Mouse (Mus musculus) forebrain, embryonic 15.5 days (tissue): ENCODE measurements around the gene Fancm. TPM values are rescaled to one million over a fixed set of nuclear protein-coding genes. Genes with fewer than 3 reads are reported as not detected.

Source experiments
- ATAC-seq: fragments of 200-750 bp; cut with Nextera tagmentation; replicated peaks from 2 replicates; pipeline ENCODE4 v1.8.0; 2017; ENCODE audit warnings: mild to moderate bottlenecking, moderate TSS enrichment, moderate library complexity
- H3K27ac ChIP-seq: fragments of 300-500 bp; sonication (generic); replicated peaks from 2 replicates; pipeline ENCODE4 v1.5.1; 2015; ENCODE audit warnings: mild to moderate bottlenecking, inconsistent platforms
- H3K27me3 ChIP-seq: fragments of 300-500 bp; sonication (generic); 2 replicates; pipeline ENCODE4 v1.6.1; 2015; ENCODE audit warnings: inconsistent platforms
- H3K36me3 ChIP-seq: fragments of 300-500 bp; sonication (generic); 2 replicates; pipeline ENCODE4 v1.6.1; 2015; ENCODE audit warnings: mild to moderate bottlenecking, inconsistent platforms
- H3K4me1 ChIP-seq: fragments of 300-500 bp; sonication (generic); 2 replicates; pipeline ENCODE4 v1.6.1; 2015; ENCODE audit warnings: inconsistent platforms
- H3K4me2 ChIP-seq: fragments of 300-500 bp; sonication (generic); replicated peaks from 2 replicates; pipeline ENCODE4 v1.6.1; 2015; ENCODE audit warnings: mild to moderate bottlenecking, inconsistent platforms
- H3K4me3 ChIP-seq: fragments of 300-500 bp; sonication (generic); 2 replicates; pipeline ENCODE4 v1.5.1; 2015; ENCODE audit warnings: mild to moderate bottlenecking, inconsistent platforms
- H3K9ac ChIP-seq: fragments of 300-500 bp; sonication (generic); replicated peaks from 2 replicates; pipeline ENCODE4 v1.6.1; 2015; ENCODE audit warnings: mild to moderate bottlenecking, inconsistent platforms
- H3K9me3 ChIP-seq: fragments of 300-500 bp; sonication (generic); 2 replicates; pipeline ENCODE4 v1.6.1; 2016; ENCODE audit warnings: inconsistent platforms
- WGBS: fragments of 180-500 bp; shearing (Covaris S2); methylation state at CpG from one replicate; pipeline ENCODE4 v1.1.7; 2015; ENCODE audit warnings: mixed read lengths; 5-methylcytosine and 5-hydroxymethylcytosine counted together
- polyA plus RNA-seq: library from polyadenylated mRNA; unstranded; fragments of >200 nt; fragmentation: Nextera tagmentation; extraction: Ambion mirVana; gene quantifications from 2 replicates; pipeline ENCODE4 v1.2.1, GENCODE M21; 2015

Gene Fancm
- polyA plus RNA-seq, result 10.2 and 11.5 TPM in 2 replicates

DNA sequence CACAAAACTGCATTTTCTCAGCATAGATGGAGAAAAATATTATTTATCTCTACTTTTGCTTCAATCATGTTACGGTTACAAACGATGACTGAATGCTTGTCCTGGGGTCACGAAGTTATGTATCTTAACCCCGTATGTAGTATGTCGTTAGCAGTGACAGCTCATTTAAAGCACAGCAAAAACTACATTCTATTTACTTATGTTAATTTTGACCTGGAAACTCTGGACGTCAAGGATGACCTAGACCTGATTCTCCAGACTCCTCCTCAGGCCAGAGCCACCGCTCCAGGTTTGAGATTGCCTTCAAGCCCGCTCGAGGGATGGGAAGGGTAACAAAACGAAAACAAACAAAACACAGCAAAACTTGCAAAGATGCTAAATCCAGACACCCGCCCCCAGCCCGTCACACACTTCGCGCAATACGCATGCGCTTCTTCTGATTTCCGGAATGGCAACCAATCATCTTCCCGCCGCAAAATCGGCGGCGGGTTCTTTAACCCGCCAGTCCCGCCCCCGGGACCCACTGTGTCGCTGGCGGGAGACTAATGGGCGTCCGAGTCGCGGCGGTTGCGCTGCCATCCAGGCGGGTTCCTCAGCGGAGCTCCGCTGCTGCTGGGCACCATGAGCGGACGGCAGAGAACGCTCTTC is at the start of gene Fancm:
TSS of gene Fancm (plus strand) at position 519 of the 648 bp plus-strand sequence.
- H3K4me1 ChIP-seq, result peaks cover 46% of the 10 kb centered on the region
- H3K36me3 ChIP-seq, result peaks cover 2% of the 10 kb centered on the region; the same call in 1 of the 2 replicates
- H3K9ac ChIP-seq, result peak within 1 kb of the TSS; percentile 97
- peak; percentile 49 for ATAC-seq
- WGBS, result 2% methylated on average over 39 of the region's 39 CpGs
- peak within 1 kb of the TSS; percentile 91 for H3K27ac ChIP-seq
- no peaks in the 10 kb centered on the region for H3K9me3 ChIP-seq
- peak within 1 kb of the TSS; percentile 81 for H3K4me3 ChIP-seq
- no peaks in the 10 kb centered on the region for H3K27me3 ChIP-seq
- peak within 1 kb of the TSS; percentile 80 for H3K4me2 ChIP-seq

DNA sequence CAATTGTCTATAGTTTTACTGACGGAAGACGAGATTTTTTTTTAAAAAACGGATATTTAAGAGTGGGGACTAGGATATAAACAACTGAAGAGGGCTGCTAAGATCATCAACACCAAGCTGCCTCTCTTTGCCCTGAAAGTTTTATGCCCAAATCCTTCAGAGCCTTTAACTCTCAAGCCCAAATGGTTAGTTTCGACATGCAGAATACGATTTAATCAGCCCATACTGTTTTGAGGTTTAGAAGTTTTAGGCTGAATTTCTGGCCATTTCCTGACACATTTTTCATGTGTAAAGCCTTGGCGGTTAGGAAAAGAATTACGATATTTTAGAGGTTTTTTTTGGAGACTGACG is 39.6 kb upstream of the Fancm start:
- 43% methylated on average over 8 of the region's 8 CpGs for whole genome bisulfite sequencing
- H3K4me2 ChIP-seq, result peak overlapping the region; percentile 48
- no peaks in the 10 kb centered on the region for H3K36me3 ChIP-seq
- peak overlapping the region; percentile 70 for H3K4me3 ChIP-seq
- ATAC-seq, result peak; percentile 6; the same call in 1 of the 2 replicates
- H3K9me3 ChIP-seq, result no peaks in the 10 kb centered on the region
- no peaks in the 10 kb centered on the region for H3K27me3 ChIP-seq
- no peak overlapping the region for H3K27ac ChIP-seq
- H3K9ac ChIP-seq, result no peak overlapping the region; the same call in 1 of the 2 replicates
- peaks cover 26% of the 10 kb centered on the region for H3K4me1 ChIP-seq

DNA sequence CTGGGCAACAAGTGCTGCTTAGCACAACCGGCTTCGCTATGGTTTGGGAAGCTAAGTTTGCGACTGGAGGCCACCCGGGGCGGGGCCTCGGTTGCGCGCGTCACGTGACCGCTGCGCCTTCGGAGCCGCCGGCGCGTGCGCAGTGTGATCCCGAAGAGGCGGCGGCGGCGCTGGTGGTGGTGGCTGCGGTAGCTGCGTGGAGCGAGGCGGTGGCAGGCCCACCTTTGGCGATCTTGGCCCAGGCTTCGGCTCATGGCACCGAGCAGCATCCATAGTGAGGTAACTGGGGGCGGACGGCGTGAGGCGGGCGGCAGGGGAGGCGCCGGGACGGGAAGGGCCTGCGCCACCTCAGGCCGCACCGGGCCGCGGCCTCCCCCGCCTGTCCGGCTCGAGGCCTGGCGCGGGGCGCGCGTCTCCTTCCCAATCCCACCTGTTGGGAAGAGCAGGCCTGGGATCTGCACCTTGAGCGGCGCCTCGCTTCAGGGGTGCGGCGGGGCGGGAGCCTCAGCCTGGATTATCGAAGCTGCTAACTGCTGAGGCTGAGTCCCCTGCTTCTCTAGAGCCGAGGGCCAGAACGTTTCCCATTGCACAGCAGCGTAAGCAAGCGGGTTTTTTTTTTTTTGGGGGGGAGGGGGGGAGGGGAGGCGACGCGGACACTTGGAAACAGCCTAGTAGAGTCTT is 39.1 kb upstream of the Fancm start, which contains the start of gene Prpf39:
TSS of gene Prpf39 (plus strand) at position 144 of the 681 bp plus-strand sequence.
- H3K9me3 ChIP-seq, result no peaks in the 10 kb centered on the region
- peak; percentile 97 for ATAC-seq
- H3K4me3 ChIP-seq, result peak within 1 kb of the TSS; percentile 70
- peak within 1 kb of the TSS; percentile 48 for H3K4me2 ChIP-seq
- H3K27me3 ChIP-seq, result no peaks in the 10 kb centered on the region
- H3K36me3 ChIP-seq, result no peaks in the 10 kb centered on the region
- WGBS, result under 1% methylated on average over 65 of the region's 65 CpGs
- peak within 1 kb of the TSS; percentile 82 for H3K27ac ChIP-seq
- H3K9ac ChIP-seq, result peak within 1 kb of the TSS; percentile 81
- peaks cover 26% of the 10 kb centered on the region for H3K4me1 ChIP-seq

DNA sequence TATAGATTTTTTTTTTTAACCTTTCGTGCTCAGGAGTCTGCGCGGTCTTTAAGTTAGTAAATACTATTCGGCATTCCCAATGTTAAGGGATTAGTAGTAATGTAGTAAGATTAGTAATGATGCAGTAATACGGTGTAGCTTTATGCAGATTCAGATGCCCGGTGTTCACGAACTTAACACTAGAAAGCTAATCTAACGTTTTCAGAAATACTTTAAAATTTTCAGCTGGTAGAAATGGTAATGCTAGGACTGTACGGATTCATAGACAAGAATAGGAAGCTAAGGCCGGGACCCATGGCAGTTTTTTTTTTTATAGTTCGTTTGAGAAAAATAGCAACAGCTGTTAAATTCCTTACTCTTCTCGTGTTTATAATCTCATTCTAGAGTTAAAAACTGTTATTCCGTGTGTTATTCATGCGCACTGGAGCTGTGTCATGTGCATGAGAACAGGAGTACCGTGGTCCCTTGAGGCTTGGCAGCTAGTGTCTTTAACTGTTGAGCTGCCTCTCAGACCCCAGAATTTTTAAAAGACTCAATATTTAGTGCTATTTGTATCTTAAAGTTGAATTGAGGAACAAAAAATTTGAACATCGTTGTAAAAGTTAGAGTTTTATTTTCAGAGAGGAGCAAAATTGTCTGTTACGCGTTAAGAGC is 38.4 kb upstream of the Fancm start:
- no peaks in the 10 kb centered on the region for H3K27me3 ChIP-seq
- H3K36me3 ChIP-seq, result no peaks in the 10 kb centered on the region
- H3K4me2 ChIP-seq, result peak overlapping the region; percentile 48
- no peak overlapping the region for H3K27ac ChIP-seq
- no peaks in the 10 kb centered on the region for H3K9me3 ChIP-seq
- peak overlapping the region; percentile 81 for H3K9ac ChIP-seq
- ATAC-seq, result peak; percentile 42
- H3K4me1 ChIP-seq, result peaks cover 26% of the 10 kb centered on the region
- 15% methylated on average over 18 of the region's 18 CpGs for WGBS
- H3K4me3 ChIP-seq, result peak overlapping the region; percentile 70

DNA sequence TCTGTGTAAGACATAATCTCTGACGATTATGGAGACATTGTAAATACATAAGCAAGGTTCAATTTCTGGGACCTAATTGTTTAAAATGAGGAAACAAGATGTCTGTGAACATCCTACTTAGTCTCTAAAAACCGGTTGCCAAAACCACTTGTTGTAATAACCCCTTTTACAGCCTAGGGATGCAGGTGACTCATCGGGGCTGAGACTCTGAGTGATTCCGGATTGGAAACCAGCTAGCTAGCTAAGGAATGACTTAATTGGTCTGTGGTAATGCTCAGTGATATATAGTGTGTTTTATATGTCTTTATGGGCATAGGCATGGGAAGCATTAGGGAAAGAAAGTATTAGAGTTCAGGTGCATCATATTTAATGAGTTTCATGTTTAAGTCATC is 37.9 kb upstream of the Fancm start:
- ATAC-seq, result no peak
- H3K9ac ChIP-seq, result peak overlapping the region; percentile 81; the same call in 1 of the 2 replicates
- WGBS, result 44% methylated on average over 4 of the region's 4 CpGs
- H3K4me3 ChIP-seq, result peak overlapping the region; percentile 70
- peaks cover 26% of the 10 kb centered on the region for H3K4me1 ChIP-seq
- no peaks in the 10 kb centered on the region for H3K36me3 ChIP-seq
- peak overlapping the region; percentile 48 for H3K4me2 ChIP-seq
- H3K27me3 ChIP-seq, result no peaks in the 10 kb centered on the region
- no peaks in the 10 kb centered on the region for H3K9me3 ChIP-seq
- no peak overlapping the region for H3K27ac ChIP-seq

DNA sequence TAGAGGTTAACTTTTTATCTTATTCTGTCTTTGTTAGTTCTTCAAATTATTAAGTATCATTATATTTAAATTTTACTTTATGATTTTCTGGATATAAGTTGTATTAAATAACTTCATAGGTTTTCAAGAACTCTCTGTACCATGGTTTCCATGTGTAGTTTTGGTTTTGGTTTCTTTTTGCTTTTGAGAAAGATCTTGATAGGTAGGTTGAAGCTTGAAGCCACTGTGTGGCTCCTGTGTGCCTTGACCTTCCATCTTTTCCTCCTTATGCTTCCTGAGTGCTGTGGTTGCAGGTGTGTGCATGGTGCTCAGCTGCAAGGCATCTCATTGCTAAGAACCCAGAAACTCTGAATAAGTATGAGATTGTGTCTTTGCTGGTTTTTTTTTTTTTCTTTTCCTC is 26.6 kb upstream of the Fancm start:
- Histone ChIP-seq H3K4me2 (no peak overlapping the region), H3K9ac (no peak overlapping the region), H3K27me3 (no peaks in the 10 kb centered on the region), H3K27ac (no peak overlapping the region), H3K4me1 (no peaks in the 10 kb centered on the region), H3K9me3 (no peaks in the 10 kb centered on the region), H3K4me3 (no peak overlapping the region), H3K36me3 (peaks cover 26% of the 10 kb centered on the region)
- ATAC-seq, result no peak

DNA sequence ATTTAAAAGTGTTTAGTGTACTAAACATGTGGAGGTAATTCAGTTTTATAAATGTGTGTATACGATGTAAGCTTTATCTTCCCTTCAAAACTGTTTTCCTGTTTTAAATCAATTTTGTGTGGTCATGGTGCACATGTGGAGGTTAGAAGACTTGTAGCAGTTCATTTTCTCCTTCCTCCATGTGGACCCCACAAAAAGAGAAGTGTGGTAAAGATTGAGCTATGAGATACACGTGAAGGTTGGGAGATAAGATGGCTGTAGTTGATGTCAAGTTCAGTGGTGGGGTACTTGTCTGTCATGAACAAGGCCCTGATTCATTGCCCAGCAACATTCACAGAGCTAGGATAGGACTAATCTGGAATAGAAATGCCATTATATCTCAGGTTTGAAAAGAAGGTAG is 17.2 kb upstream of the Fancm start:
- Histone ChIP-seq H3K27ac (no peak overlapping the region), H3K9ac (no peak overlapping the region), H3K27me3 (no peaks in the 10 kb centered on the region), H3K4me3 (no peak overlapping the region), H3K4me1 (no peaks in the 10 kb centered on the region), H3K4me2 (no peak overlapping the region), H3K9me3 (no peaks in the 10 kb centered on the region), H3K36me3 (peaks cover 63% of the 10 kb centered on the region)
- WGBS, result 89% methylated on average over 2 of the region's 2 CpGs
- ATAC-seq, result no peak

DNA sequence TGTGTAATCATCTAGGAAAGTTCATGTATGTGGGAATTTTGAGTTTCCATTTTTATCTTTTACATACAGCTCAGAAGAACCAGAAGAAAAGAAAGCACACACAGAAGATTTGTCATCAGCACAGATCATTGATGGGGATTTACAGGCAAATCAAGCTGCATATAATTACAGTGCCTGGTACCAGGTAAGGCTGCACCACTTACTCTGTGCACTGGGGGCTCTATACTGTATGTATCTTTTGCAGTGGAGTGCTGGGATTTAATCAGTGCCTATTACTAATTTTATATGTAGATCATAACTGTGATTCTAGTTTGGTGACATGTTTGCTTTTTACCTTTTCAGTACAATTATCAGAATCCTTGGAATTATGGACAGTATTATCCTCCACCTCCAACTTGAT is 14.3 kb upstream of the Fancm start:
- no peaks in the 10 kb centered on the region for H3K9me3 ChIP-seq
- no peaks in the 10 kb centered on the region for H3K27me3 ChIP-seq
- no peak for ATAC-seq
- H3K4me2 ChIP-seq, result no peak overlapping the region
- no peak overlapping the region for H3K9ac ChIP-seq
- H3K4me3 ChIP-seq, result no peak overlapping the region
- H3K36me3 ChIP-seq, result peaks cover 64% of the 10 kb centered on the region
- H3K4me1 ChIP-seq, result no peaks in the 10 kb centered on the region
- no peak overlapping the region for H3K27ac ChIP-seq

DNA sequence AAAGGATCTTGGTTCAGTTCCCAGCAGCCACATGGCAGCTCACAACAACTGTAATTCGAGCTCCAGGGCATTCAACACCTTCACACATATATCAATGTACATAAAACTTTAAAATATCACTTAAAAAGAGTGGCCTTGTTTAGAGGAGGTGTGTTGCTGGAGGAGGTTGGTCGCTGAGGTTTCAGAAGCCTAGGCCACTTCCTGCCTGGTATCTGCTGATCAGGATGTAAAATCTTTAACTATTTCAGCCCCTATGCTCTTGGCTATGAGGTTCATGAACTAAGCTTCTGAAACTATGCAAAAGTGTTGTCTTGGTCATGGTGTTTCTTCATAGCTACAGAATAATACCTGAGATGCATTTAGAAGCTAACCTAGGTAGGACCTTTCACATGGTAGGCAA is 10.2 kb upstream of the Fancm start:
- H3K36me3 ChIP-seq, result peaks cover 51% of the 10 kb centered on the region
- no peak overlapping the region for H3K4me2 ChIP-seq
- H3K27ac ChIP-seq, result no peak overlapping the region
- no peak overlapping the region for H3K4me3 ChIP-seq
- no peaks in the 10 kb centered on the region for H3K9me3 ChIP-seq
- no peaks in the 10 kb centered on the region for H3K4me1 ChIP-seq
- WGBS, result 82% methylated on average over 2 of the region's 2 CpGs
- no peak overlapping the region for H3K9ac ChIP-seq
- no peak for ATAC-seq
- no peaks in the 10 kb centered on the region for H3K27me3 ChIP-seq

DNA sequence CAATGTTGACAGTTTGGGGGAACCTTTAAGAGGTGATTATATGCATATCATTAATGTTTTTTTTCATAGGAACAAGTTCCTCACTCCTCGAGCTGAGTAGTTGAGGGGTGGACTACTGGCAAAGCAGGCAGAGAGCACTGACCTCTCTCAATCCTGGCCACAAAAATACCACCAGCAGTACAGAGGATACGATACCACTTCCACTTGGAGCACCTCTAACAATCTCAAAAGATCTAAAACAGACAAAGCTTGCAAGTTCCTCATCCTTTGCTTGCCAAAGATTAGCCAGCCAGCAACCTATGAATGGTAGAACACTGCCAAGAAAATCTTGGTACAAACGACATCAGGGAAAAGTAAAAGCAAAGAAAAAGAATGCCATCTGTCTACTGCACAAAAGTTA is 9.2 kb upstream of the Fancm start:
- no peak overlapping the region for H3K4me3 ChIP-seq
- no peak overlapping the region for H3K9ac ChIP-seq
- H3K4me1 ChIP-seq, result no peaks in the 10 kb centered on the region
- no peaks in the 10 kb centered on the region for H3K27me3 ChIP-seq
- H3K27ac ChIP-seq, result no peak overlapping the region
- H3K4me2 ChIP-seq, result no peak overlapping the region
- H3K36me3 ChIP-seq, result peaks cover 43% of the 10 kb centered on the region
- 51% methylated on average over 3 of the region's 3 CpGs for WGBS
- H3K9me3 ChIP-seq, result no peaks in the 10 kb centered on the region
- no peak for ATAC-seq

DNA sequence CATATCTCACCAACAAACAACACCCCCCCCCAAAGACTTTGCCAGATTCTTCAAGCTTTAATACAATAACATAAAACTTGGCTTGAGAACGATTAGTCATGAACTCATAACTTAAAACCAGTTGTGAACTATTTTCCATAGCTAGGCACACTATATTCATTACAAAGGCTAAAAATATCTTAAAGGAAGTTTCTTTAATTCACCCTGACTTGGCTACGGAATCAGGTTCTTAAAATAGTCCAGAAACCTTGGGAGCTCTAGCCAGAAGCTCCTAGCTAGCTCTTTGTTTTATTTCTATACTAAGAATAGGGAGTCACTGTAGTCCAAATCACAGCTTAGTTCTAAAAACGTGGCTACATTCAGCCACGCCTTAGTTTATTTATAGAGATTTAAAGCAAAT is 7.0 kb upstream of the Fancm start:
- Histone ChIP-seq H3K4me3 (no peak overlapping the region), H3K27me3 (no peaks in the 10 kb centered on the region), H3K27ac (no peak overlapping the region), H3K9me3 (no peaks in the 10 kb centered on the region), H3K4me1 (peaks cover 14% of the 10 kb centered on the region), H3K9ac (no peak overlapping the region), H3K36me3 (peaks cover 29% of the 10 kb centered on the region), H3K4me2 (no peak overlapping the region)
- ATAC-seq, result no peak
- 83% methylated on average over 4 of the region's 4 CpGs for WGBS

DNA sequence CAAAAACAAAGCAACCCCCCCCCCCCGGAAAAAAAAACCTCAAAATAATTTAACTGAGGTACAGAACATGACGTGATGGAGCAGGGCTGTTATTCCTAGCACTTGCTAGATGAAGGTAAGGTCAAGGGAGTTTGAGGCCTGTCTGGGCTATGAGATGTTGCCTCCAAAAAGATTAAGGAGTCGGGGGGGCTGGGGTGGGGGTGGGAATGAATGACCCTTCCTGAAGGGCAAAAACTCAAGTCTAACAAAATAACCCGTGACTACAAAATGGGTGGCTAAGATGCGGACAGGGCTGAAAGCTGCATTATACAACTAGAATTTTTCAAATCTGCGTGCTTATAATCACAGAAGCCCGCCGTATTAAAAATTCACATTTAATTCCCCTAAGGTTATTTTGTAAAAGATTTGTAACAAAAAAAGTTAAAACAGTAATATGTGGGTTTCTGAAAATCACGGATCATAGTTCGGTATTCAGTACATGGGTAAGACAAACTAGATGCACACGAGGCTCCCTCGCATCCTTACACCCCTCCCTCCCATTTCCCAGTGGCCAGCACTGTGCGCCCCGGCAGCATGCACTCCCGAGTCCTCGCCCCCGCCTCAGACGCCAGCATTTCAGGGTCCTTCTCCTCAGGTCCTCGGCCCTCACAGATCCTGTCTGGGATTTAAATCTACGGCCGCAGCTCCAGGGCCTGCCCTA is 2.3 kb upstream of the Fancm start:
- Histone ChIP-seq H3K27ac (peak overlapping the region; percentile 91), H3K27me3 (no peaks in the 10 kb centered on the region), H3K4me2 (peak overlapping the region; percentile 80), H3K9ac (peak overlapping the region; percentile 97), H3K4me1 (peaks cover 45% of the 10 kb centered on the region), H3K36me3 (peaks cover 7% of the 10 kb centered on the region), H3K4me3 (peak overlapping the region; percentile 81), H3K9me3 (no peaks in the 10 kb centered on the region)
- WGBS, result 3% methylated on average over 21 of the region's 21 CpGs
- peak; percentile 72 for ATAC-seq
